Mouse (Mus musculus) embryonic fibroblast, embryonic 13.5 days (primary cell): ENCODE measurements around the gene Scly.

Experiments used
- CTCF ChIP-seq: IDR thresholded peaks from 2 replicates; pipeline ENCODE4 v1.5.1; 2011; ENCODE audit warnings: mild to moderate bottlenecking, control low read depth, low read length, moderate library complexity, borderline replicate concordance; ENCODE audit not compliant: insufficient read depth
- POLR2A ChIP-seq: IDR thresholded peaks from 2 replicates; pipeline ENCODE4 v1.6.1; 2011; ENCODE audit warnings: low read depth, mild to moderate bottlenecking, control low read depth, low read length, moderate library complexity

DNA sequence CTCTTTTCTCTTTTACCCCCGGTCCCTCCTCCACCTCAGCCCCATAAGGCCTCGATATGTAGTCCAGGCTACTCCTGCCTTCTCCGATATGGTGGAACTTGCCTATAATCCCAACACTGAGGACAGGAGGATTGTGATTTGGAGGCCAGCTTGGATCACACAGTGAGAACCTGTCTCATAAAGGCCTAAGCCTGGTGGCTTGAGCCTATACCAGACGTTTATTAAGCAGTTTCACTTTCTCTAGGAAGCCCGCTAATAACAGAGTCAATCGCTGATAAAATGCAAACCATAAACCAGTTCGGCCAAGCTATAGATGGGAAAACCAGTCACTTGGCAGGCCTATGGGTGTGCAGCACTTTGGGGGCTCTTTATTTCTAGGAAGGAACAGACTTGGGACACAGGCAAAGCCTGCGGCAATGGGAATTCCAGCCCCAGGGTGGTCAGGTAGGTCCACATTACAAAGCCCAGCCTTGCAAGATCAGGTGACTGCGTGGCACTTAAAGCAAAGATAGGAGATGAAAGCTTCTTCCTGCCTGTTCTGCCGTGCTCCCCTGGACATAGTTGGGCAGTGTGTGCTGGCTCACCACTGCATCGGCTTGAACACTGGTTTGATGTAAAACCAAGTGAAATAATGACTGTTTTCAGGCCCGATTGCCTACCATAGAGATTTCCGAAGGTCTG is 1.0 kb downstream of the Scly start:
- no peak for TF ChIP-seq CTCF
- TF ChIP-seq POLR2A = no peak
